Mouse (Mus musculus) left cerebral cortex, adult 2 months (tissue): Measurements from ENCODE around the gene Alkbh4. TPM values are rescaled to one million over a fixed set of nuclear protein-coding genes. Genes with fewer than 3 reads are reported as not detected.

Experiments
- DNase-seq, 2 experiments: peaks; one replicate each; pipeline ENCODE4 v3.0.0; 2021 to 2022; ENCODE audit warnings: low spot score in 2 of 2, mixed read lengths in 1 of 2; ENCODE audit errors: extremely low spot score in 1 of 2
- H3K27ac ChIP-seq: fragments of 200-600 bp; 2 replicates; pipeline ENCODE4 v1.8.1; 2022
- H3K4me3 ChIP-seq: fragments of 200-600 bp; 2 replicates; pipeline ENCODE4 v1.8.1; 2022
- CTCF ChIP-seq: fragments of 200-600 bp; IDR thresholded peaks from 2 replicates; pipeline ENCODE4 v1.8.1; 2022; ENCODE audit warnings: antibody characterized with exemption, mild to moderate bottlenecking, moderate library complexity
- intact Hi-C: fragments of 180-260 bp; cut with DNase I; formaldehyde crosslinking; loops from one replicate; pipeline ENCODE4 v1.15.1; 2025
- microRNA-seq, 2 experiments: library from miRNA; unstranded; fragments of <30 nt; microRNA quantifications; one replicate each; pipeline ENCODE4 v1.2.0; 2021
- total RNA-seq, 2 experiments: library from RNA; stranded (reverse); gene quantifications; 2 replicates each; pipeline ENCODE4 v1.2.3; 2021

The Alkbh4 gene
- total RNA-seq, 2 experiments from 2014 or later = 8.5 to 9.6 TPM

GRCm38 (mm10) chr5:136171363-136172341, 35.7 kb downstream of the Alkbh4 start:
- intact Hi-C loops = no loop called here
- Histone ChIP-seq H3K4me3 (peak overlapping the region; percentile 65), H3K27ac (peak overlapping the region; percentile 91; the same call in 1 of the 2 replicates)
- no peak for DNase-seq
- TF ChIP-seq CTCF = no peak

- no peak for TF ChIP-seq CTCF
- no peak overlapping the region for H3K4me3 ChIP-seq
- no peak for DNase-seq
- intact Hi-C loops = no loop called here
- H3K27ac ChIP-seq = no peak overlapping the region
Measured at GRCm38 (mm10) chr5:136172939-136173338, 37.0 kb downstream of the Alkbh4 start.

GRCm38 (mm10) chr5:136173606-136174463, 37.9 kb downstream of the Alkbh4 start:
- no peak for TF ChIP-seq CTCF
- Histone ChIP-seq H3K27ac (no peak overlapping the region), H3K4me3 (no peak overlapping the region)
- peak; percentile 44 to 58 for DNase-seq
- intact Hi-C loops = no loop called here

GRCm38 (mm10) chr5:136179594-136179993, 43.6 kb downstream of the Alkbh4 start:
- Histone ChIP-seq H3K27ac (no peak overlapping the region), H3K4me3 (no peak overlapping the region)
- intact Hi-C loops = no loop called here
- TF ChIP-seq CTCF = no peak
- DNase-seq = no peak

GRCm38 (mm10) chr5:136181197-136181596, 45.3 kb downstream of the Alkbh4 start:
- no peak overlapping the region for H3K4me3 ChIP-seq
- DNase-seq = no peak
- TF ChIP-seq CTCF = no peak
- intact Hi-C loops = no loop called here
- H3K27ac ChIP-seq = no peak overlapping the region

- Histone ChIP-seq H3K27ac (peak overlapping the region; percentile 5; the same call in 1 of the 2 replicates), H3K4me3 (no peak overlapping the region)
- peak in 1 of 2 experiments; percentile 61 for DNase-seq
- TF ChIP-seq CTCF = no peak
- intact Hi-C loops = no loop called here
Measured at GRCm38 (mm10) chr5:136182049-136182448, 46.1 kb downstream of the Alkbh4 start.

- no peak overlapping the region for H3K4me3 ChIP-seq
- H3K27ac ChIP-seq = no peak overlapping the region
- no peak for DNase-seq
- intact Hi-C loops = no loop called here
- no peak for TF ChIP-seq CTCF
Measured at GRCm38 (mm10) chr5:136182830-136183229, 46.9 kb downstream of the Alkbh4 start.

- H3K27ac ChIP-seq = no peak overlapping the region
- no peak; the same call in 1 of the 2 replicates for TF ChIP-seq CTCF
- intact Hi-C loops = no loop called here
- no peak for DNase-seq
- no peak overlapping the region for H3K4me3 ChIP-seq
Measured at GRCm38 (mm10) chr5:136183766-136184165, 47.8 kb downstream of the Alkbh4 start.

GRCm38 (mm10) chr5:136186723-136187122, 50.8 kb downstream of the Alkbh4 start:
- Histone ChIP-seq H3K27ac (no peak overlapping the region), H3K4me3 (no peak overlapping the region)
- peak; percentile 52 to 54 for DNase-seq
- intact Hi-C loops = loop anchor here (2.0 to 5.0 kb wide), 2 partner anchors 50 to 204 kb away; partner anchors contain the start of genes Alkbh4, Lrwd1 and Zp3
- peak; percentile 90 for TF ChIP-seq CTCF

Small RNA genes within 50 kb of the gene (microRNA-seq; reads per million reads assigned to microRNA genes)
- 0.96 to 1.5 reads per million in 2 experiments for gene Mir7035

Other genes starting within 250 kb of the Alkbh4 start
- 10 to 100 TPM; 19.2 to 19.3 TPM for gene Hspb1, start 248.2 kb upstream of the Alkbh4 start, total RNA-seq
- gene Ywhag, start 201.5 kb upstream of the Alkbh4 start, total RNA-seq = 1,000 to 10,000 TPM; 1,191 to 1,224 TPM
- 1 to 10 TPM; 1.3 to 1.5 TPM for gene Ssc4d, start 161.6 kb upstream of the Alkbh4 start, total RNA-seq
- not detected for gene Zp3, start 156.0 kb upstream of the Alkbh4 start, total RNA-seq
- gene Dtx2, start 141.3 kb upstream of the Alkbh4 start, total RNA-seq = 1 to 10 TPM; 8.0 to 9.5 TPM
- not detected for gene Upk3b, start 97.7 kb upstream of the Alkbh4 start, total RNA-seq
- not detected for gene Upk3bl, start 81.7 kb upstream of the Alkbh4 start, total RNA-seq
- gene Rasa4, start 52.2 kb upstream of the Alkbh4 start, total RNA-seq = 1 to 10 TPM; 5.4 to 5.8 TPM
- 10 to 100 TPM; 70.8 to 72.8 TPM for gene Polr2j, start 19.5 kb upstream of the Alkbh4 start, total RNA-seq
- 10 to 100 TPM; 14.8 to 15.2 TPM for gene Lrwd1, start 72 bp upstream of the Alkbh4 start, total RNA-seq
- 10 to 100 TPM; 46.7 to 48.8 TPM for gene Orai2, start 34.6 kb downstream of the Alkbh4 start, total RNA-seq
- gene Prkrip1, start 62.8 kb downstream of the Alkbh4 start, total RNA-seq = 10 to 100 TPM; 34.7 to 37.7 TPM
- 1 to 10 TPM; 7.4 to 9.4 TPM for gene Sh2b2, start 110.4 kb downstream of the Alkbh4 start, total RNA-seq